ENCODE assay signal across 8 mouse cellular contexts in genomic region chr6:39556900-39557659, GRCm38 (mm10). TPM values are rescaled to one million over a fixed set of nuclear protein-coding genes. Genes with fewer than 3 reads are reported as not detected.
DNase-seq lines count a peak whose midpoint lies in the region; ATAC-seq and TF ChIP-seq lines count a peak whose summit lies in the region.

No protein-coding gene starts in this region.

- H3K4me2 ChIP-seq in heart, embryonic 15.5 days = peak overlapping the region; percentile 79
- H3K4me2 ChIP-seq in limb, embryonic 11.5 days (ENCODE audit: low read depth, severe bottlenecking) = peak overlapping the region; percentile 79
- peak overlapping the region; percentile 69 for H3K4me2 ChIP-seq in midbrain, postnatal 0 days (ENCODE audit: low read depth, low read length, poor library complexity, severe bottlenecking)

- peak; percentile 30 to 43 for DNase-seq in left cerebral cortex, postnatal 36 days (ENCODE audit: low spot score in 2 of 2)
- DNase-seq in left cerebral cortex, postnatal 14 days (ENCODE audit: low spot score in 2 of 2) = no peak
- DNase-seq in R1 (ENCODE audit: low read depth, low spot score) = peak; percentile 78
- DNase-seq in embryo, embryonic 9.5 days (ENCODE audit: extremely low spot score) = peak; percentile 74
- peak; percentile 76 for DNase-seq in limb, embryonic 11.5 days (ENCODE audit: low spot score)
- DNase-seq in midbrain, postnatal 0 days (ENCODE audit: low spot score) = peak; percentile 25
- DNase-seq in natural killer cell, adult 2 months (ENCODE audit: low spot score in 2 of 2) = no peak

- no peak for TF ChIP-seq CTCF in midbrain, postnatal 0 days (IDR thresholded peaks at IDR 0.05)

- intact Hi-C loops in left cerebral cortex, postnatal 36 days (cut with DNase I) = loop anchor here (5.0 kb wide), 1 partner anchor 65 kb away; no protein-coding TSS in a partner anchor
- intact Hi-C loops in left cerebral cortex, postnatal 14 days (cut with DNase I) = loop anchor here (5.0 kb wide), 1 partner anchor 35 kb away; no protein-coding TSS in a partner anchor

- H3K27ac ChIP-seq in heart, embryonic 15.5 days = peak overlapping the region; percentile 88
- H3K27ac ChIP-seq in limb, embryonic 11.5 days (replicated peaks; ENCODE audit: low read depth, low read length) = peak overlapping the region; percentile 91
- H3K27ac ChIP-seq in midbrain, postnatal 0 days (ENCODE audit: low read depth, low read length) = peak overlapping the region; percentile 85

- no peaks in the 10 kb centered on the region for H3K27me3 ChIP-seq in heart, embryonic 15.5 days
- H3K27me3 ChIP-seq in limb, embryonic 11.5 days (ENCODE audit: control insufficient read depth, insufficient read depth, low read length) = no peaks in the 10 kb centered on the region
- no peaks in the 10 kb centered on the region for H3K27me3 ChIP-seq in midbrain, postnatal 0 days (ENCODE audit: insufficient read depth, low read length)

- no peaks in the 10 kb centered on the region for H3K36me3 ChIP-seq in heart, embryonic 15.5 days
- no peaks in the 10 kb centered on the region; the same call in 1 of the 2 replicates for H3K36me3 ChIP-seq in limb, embryonic 11.5 days (ENCODE audit: control insufficient read depth, insufficient read depth, low read length)
- H3K36me3 ChIP-seq in midbrain, postnatal 0 days (ENCODE audit: insufficient read depth, low read length) = no peaks in the 10 kb centered on the region

- H3K4me3 ChIP-seq in heart, embryonic 15.5 days = peak overlapping the region; percentile 95
- peak overlapping the region; percentile 91 for H3K4me3 ChIP-seq in limb, embryonic 11.5 days (ENCODE audit: low read depth, low read length)
- peak overlapping the region; percentile 88 for H3K4me3 ChIP-seq in midbrain, postnatal 0 days (ENCODE audit: low read depth, low read length)

- peak overlapping the region; percentile 91 for H3K9ac ChIP-seq in heart, embryonic 15.5 days
- peak overlapping the region; percentile 97 for H3K9ac ChIP-seq in limb, embryonic 11.5 days (ENCODE audit: low read length)
- peak overlapping the region; percentile 74 for H3K9ac ChIP-seq in midbrain, postnatal 0 days (replicated peaks; ENCODE audit: low read length, poor library complexity, severe bottlenecking)

- H3K4me1 ChIP-seq in heart, embryonic 15.5 days (replicated peaks) = peaks cover 39% of the 10 kb centered on the region
- peaks cover 22% of the 10 kb centered on the region for H3K4me1 ChIP-seq in limb, embryonic 11.5 days (ENCODE audit: control insufficient read depth, insufficient read depth, low read length)
- peaks cover 13% of the 10 kb centered on the region; the same call in 1 of the 2 replicates for H3K4me1 ChIP-seq in midbrain, postnatal 0 days (ENCODE audit: insufficient read depth, low read length)

- H3K9me3 ChIP-seq in heart, embryonic 15.5 days (replicated peaks) = no peaks in the 10 kb centered on the region
- H3K9me3 ChIP-seq in limb, embryonic 11.5 days (ENCODE audit: control insufficient read depth, low read length) = no peaks in the 10 kb centered on the region
- H3K9me3 ChIP-seq in midbrain, postnatal 0 days (ENCODE audit: low read length) = no peaks in the 10 kb centered on the region

- ATAC-seq in heart, embryonic 15.5 days (replicated peaks; ENCODE audit: insufficient number of reproducible peaks, insufficient read depth, low FRiP score, low read depth) = peak; percentile 60
- ATAC-seq in limb, embryonic 11.5 days (ENCODE audit: insufficient number of reproducible peaks, low FRiP score, low TSS enrichment, low read depth) = peak; percentile 73
- ATAC-seq in midbrain, postnatal 0 days (ENCODE audit: low FRiP score) = peak; percentile 68

- WGBS in heart, embryonic 15.5 days = 1% methylated on average over 54 of the region's 54 CpGs
- under 1% methylated on average over 37 of the region's 54 CpGs for WGBS in limb, embryonic 11.5 days
- WGBS in midbrain, postnatal 0 days = 2% methylated on average over 51 of the region's 54 CpGs

RNA-seq across cellular contexts. Expression of gene Dennd2a, which starts 0.6 kb away (rescaled TPM):
- 10 to 100 TPM; 20.5 to 23.7 TPM for total RNA-seq in left cerebral cortex, postnatal 36 days (2021)
- total RNA-seq in left cerebral cortex, postnatal 14 days (2021) = 10 to 100 TPM; 21.4 to 22.7 TPM
- polyA plus RNA-seq in heart, embryonic 15.5 days (2015; fragmentation: Nextera tagmentation; extraction: Ambion mirVana) = 11.9 and 14.6 TPM in 2 replicates
- 37.1 and 37.5 TPM in 2 replicates for polyA plus RNA-seq in limb, embryonic 11.5 days (2014; fragmentation: Nextera tagmentation; extraction: Ambion mirVana)
- total RNA-seq in midbrain, postnatal 0 days (2014; rRNA removed) = 15.9 and 22.4 TPM in 2 replicates
- polyA plus RNA-seq in midbrain, postnatal 0 days (2015; fragmentation: Nextera tagmentation; extraction: Ambion mirVana) = 7.8 and 9.8 TPM in 2 replicates

RNA-seq across cellular contexts. Expression of gene Adck2, which starts 16.6 kb away (rescaled TPM):
- 10 to 100 TPM; 28.5 to 31.7 TPM for total RNA-seq in left cerebral cortex, postnatal 36 days (2021)
- total RNA-seq in left cerebral cortex, postnatal 14 days (2021) = 10 to 100 TPM; 23.2 to 29.0 TPM
- 18.4 and 18.9 TPM in 2 replicates for polyA plus RNA-seq in heart, embryonic 15.5 days (2015; fragmentation: Nextera tagmentation; extraction: Ambion mirVana)
- 24.1 and 27.3 TPM in 2 replicates for polyA plus RNA-seq in limb, embryonic 11.5 days (2014; fragmentation: Nextera tagmentation; extraction: Ambion mirVana)
- 16.9 and 31.0 TPM in 2 replicates for total RNA-seq in midbrain, postnatal 0 days (2014; rRNA removed)
- polyA plus RNA-seq in midbrain, postnatal 0 days (2015; fragmentation: Nextera tagmentation; extraction: Ambion mirVana) = 44.9 and 45.9 TPM in 2 replicates

RNA-seq across cellular contexts. Expression of gene Gm42420, which starts 28.5 kb away (rescaled TPM):
- 1 to 10 TPM in 1 of 2 experiments, not detected in 1; 1.3 TPM for total RNA-seq in left cerebral cortex, postnatal 36 days (2021)
- total RNA-seq in left cerebral cortex, postnatal 14 days (2021) = 1 to 10 TPM in 1 of 2 experiments, under 1 TPM in 1; 0.87 to 1.3 TPM
- 2.0 TPM in 1 of 2 replicates, not detected in the other for polyA plus RNA-seq in heart, embryonic 15.5 days (2015; fragmentation: Nextera tagmentation; extraction: Ambion mirVana)
- 1.0 and 1.1 TPM in 2 replicates for polyA plus RNA-seq in limb, embryonic 11.5 days (2014; fragmentation: Nextera tagmentation; extraction: Ambion mirVana)
- total RNA-seq in midbrain, postnatal 0 days (2014; rRNA removed) = not detected in 2 replicates
- 1.5 and 1.8 TPM in 2 replicates for polyA plus RNA-seq in midbrain, postnatal 0 days (2015; fragmentation: Nextera tagmentation; extraction: Ambion mirVana)

RNA-seq across cellular contexts. Expression of gene Ndufb2, which starts 35.3 kb away (rescaled TPM):
- 100 to 1,000 TPM; 174 to 188 TPM for total RNA-seq in left cerebral cortex, postnatal 36 days (2021)
- total RNA-seq in left cerebral cortex, postnatal 14 days (2021) = 100 to 1,000 TPM; 197 to 204 TPM
- 546 and 708 TPM in 2 replicates for polyA plus RNA-seq in heart, embryonic 15.5 days (2015; fragmentation: Nextera tagmentation; extraction: Ambion mirVana)
- 265 and 280 TPM in 2 replicates for polyA plus RNA-seq in limb, embryonic 11.5 days (2014; fragmentation: Nextera tagmentation; extraction: Ambion mirVana)
- 234 and 290 TPM in 2 replicates for total RNA-seq in midbrain, postnatal 0 days (2014; rRNA removed)
- 589 and 646 TPM in 2 replicates for polyA plus RNA-seq in midbrain, postnatal 0 days (2015; fragmentation: Nextera tagmentation; extraction: Ambion mirVana)

Comparison
In these comparisons a context has a peak if more than half of its experiments do, and no peak if none do; other contexts are left out.
1. DNase-seq: peak in left cerebral cortex, postnatal 36 days (2 of 2), R1 (single experiment), embryo, embryonic 9.5 days (single experiment), limb, embryonic 11.5 days (single experiment) and midbrain, postnatal 0 days (single experiment); none in left cerebral cortex, postnatal 14 days (0 of 2) and natural killer cell, adult 2 months (0 of 2).
2. Peak in every context shown above with its lines, with median percentiles within 50 percentile points of each other: ATAC-seq, H3K27ac ChIP-seq, H3K4me2 ChIP-seq, H3K4me3 ChIP-seq and H3K9ac ChIP-seq.